Mouse (Mus musculus): ENCODE results near the gene Tsnax. TPM values are rescaled to one million over a fixed set of nuclear protein-coding genes. Genes with fewer than 3 reads are reported as not detected.
A peak's percentile ranks its signal among the peaks of the same experiment; 100 is the strongest.

The Tsnax gene
- 138 and 140 TPM in 2 replicates for polyA plus RNA-seq (2016; fragmentation: Nextera tagmentation; extraction: Ambion mirVana)

- H3K27ac ChIP-seq = peak within 1 kb of the TSS; percentile 82
- peak; percentile 95 for ATAC-seq (ENCODE audit: insufficient number of reproducible peaks, insufficient read depth, low FRiP score, low TSS enrichment)
- peak within 1 kb of the TSS; percentile 88 for H3K4me2 ChIP-seq (replicated peaks)
- peak within 1 kb of the TSS; percentile 87 for H3K9ac ChIP-seq
- H3K4me1 ChIP-seq = peaks cover 7% of the 10 kb centered on the region
- H3K4me3 ChIP-seq = peak within 1 kb of the TSS; percentile 94
- H3K9me3 ChIP-seq = no peaks in the 10 kb centered on the region
- peaks cover 27% of the 10 kb centered on the region for H3K36me3 ChIP-seq
- no peaks in the 10 kb centered on the region for H3K27me3 ChIP-seq
- 3% methylated on average over 69 of the region's 84 CpGs for WGBS
These were observed at the start of gene Tsnax for GRCm38 (mm10) chr8:125012695-125013627. Tsnax (plus strand) TSS chr8:125012997.

DNA sequence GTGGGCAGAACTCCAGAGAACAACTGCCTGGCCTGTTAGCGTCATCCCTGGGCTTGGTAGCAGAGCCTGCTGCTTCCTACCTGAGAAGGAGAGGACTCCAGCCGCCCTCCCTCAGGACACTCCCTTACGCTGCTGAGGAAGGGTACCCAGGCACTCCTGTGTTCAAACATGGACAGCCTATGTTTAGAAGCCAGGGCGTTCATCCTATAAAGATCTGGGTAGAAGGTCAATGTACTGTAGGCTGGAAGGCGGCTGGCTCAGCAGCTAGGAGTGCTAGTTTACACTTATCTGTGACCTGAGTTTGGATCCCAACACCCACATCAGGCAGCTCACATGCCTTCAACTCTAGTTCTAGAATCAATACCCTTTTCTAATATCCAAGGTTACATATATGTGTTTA is 49.6 kb upstream of the Tsnax start:
- Histone ChIP-seq H3K4me3 (no peak overlapping the region), H3K36me3 (no peaks in the 10 kb centered on the region), H3K9me3 (no peaks in the 10 kb centered on the region), H3K4me1 (peaks cover 13% of the 10 kb centered on the region; the same call in 1 of the 2 replicates), H3K27ac (no peak overlapping the region), H3K27me3 (no peaks in the 10 kb centered on the region), H3K9ac (no peak overlapping the region), H3K4me2 (replicated peaks) (no peak overlapping the region)
- no peak for ATAC-seq (ENCODE audit: insufficient number of reproducible peaks, insufficient read depth, low FRiP score, low TSS enrichment)
- WGBS = 92% methylated on average over 5 of the region's 5 CpGs

DNA sequence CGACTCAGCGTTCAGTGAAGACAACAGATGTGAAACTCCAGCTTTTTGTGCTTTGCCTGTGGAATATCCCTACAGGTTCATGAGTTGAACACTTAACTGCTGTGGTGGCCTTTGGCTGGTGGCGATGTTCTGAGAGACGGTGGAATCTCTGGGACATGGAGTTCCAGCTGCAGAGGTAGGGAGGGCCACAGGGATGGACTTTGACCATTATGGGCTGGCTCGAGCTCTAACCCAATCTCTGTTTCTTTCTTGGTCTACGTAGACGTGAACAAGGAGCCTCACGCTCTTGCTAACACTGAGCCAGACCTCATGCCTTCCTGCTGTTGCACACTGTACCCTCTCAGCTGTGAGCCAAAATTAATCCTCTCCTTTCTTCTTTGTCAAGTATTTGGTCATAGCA is 47.8 kb upstream of the Tsnax start:
- Histone ChIP-seq H3K27me3 (no peaks in the 10 kb centered on the region), H3K4me3 (no peak overlapping the region), H3K9me3 (no peaks in the 10 kb centered on the region), H3K27ac (no peak overlapping the region), H3K9ac (no peak overlapping the region), H3K4me1 (peaks cover 8% of the 10 kb centered on the region; the same call in 1 of the 2 replicates), H3K4me2 (replicated peaks) (no peak overlapping the region), H3K36me3 (no peaks in the 10 kb centered on the region)
- 91% methylated on average over 8 of the region's 8 CpGs for WGBS
- no peak for ATAC-seq (ENCODE audit: insufficient number of reproducible peaks, insufficient read depth, low FRiP score, low TSS enrichment)

GRCm38 (mm10) chr8:124970312-124970933 is 42.4 kb upstream of the Tsnax start:
- H3K4me2 ChIP-seq (replicated peaks) = no peak overlapping the region
- H3K9ac ChIP-seq = no peak overlapping the region
- H3K9me3 ChIP-seq = no peaks in the 10 kb centered on the region; the same call in 1 of the 2 replicates
- no peaks in the 10 kb centered on the region for H3K4me1 ChIP-seq
- no peaks in the 10 kb centered on the region for H3K36me3 ChIP-seq
- H3K4me3 ChIP-seq = no peak overlapping the region
- H3K27me3 ChIP-seq = no peaks in the 10 kb centered on the region
- no peak overlapping the region for H3K27ac ChIP-seq
- WGBS = 67% methylated on average over 6 of the region's 6 CpGs
- no peak for ATAC-seq (ENCODE audit: insufficient number of reproducible peaks, insufficient read depth, low FRiP score, low TSS enrichment)

DNA sequence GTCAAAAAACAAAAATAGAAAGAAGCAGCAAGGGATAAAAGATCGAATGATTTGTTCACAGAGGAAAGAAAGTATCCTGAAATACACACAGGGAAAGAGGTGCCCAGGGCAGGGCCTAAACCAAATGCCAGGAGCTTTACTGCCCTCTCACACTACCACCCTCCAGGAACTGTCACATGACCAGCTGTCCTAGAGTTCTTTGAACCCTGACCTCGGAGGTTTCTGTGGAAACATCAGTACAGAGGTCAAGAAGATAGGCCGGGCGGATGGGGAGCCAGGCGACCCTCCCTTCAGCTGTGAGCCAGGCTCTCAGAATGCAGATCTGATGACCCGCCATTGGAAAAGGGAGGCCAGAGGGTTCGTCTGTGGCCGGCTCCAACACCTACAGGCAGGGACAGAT is 39.6 kb upstream of the Tsnax start:
- H3K4me1 ChIP-seq = no peaks in the 10 kb centered on the region
- no peak overlapping the region for H3K4me2 ChIP-seq (replicated peaks)
- ATAC-seq (ENCODE audit: insufficient number of reproducible peaks, insufficient read depth, low FRiP score, low TSS enrichment) = no peak
- H3K4me3 ChIP-seq = no peak overlapping the region
- 73% methylated on average over 8 of the region's 8 CpGs for WGBS
- H3K27ac ChIP-seq = no peak overlapping the region
- H3K27me3 ChIP-seq = no peaks in the 10 kb centered on the region
- no peaks in the 10 kb centered on the region for H3K36me3 ChIP-seq
- no peaks in the 10 kb centered on the region; the same call in 1 of the 2 replicates for H3K9me3 ChIP-seq
- H3K9ac ChIP-seq = no peak overlapping the region

DNA sequence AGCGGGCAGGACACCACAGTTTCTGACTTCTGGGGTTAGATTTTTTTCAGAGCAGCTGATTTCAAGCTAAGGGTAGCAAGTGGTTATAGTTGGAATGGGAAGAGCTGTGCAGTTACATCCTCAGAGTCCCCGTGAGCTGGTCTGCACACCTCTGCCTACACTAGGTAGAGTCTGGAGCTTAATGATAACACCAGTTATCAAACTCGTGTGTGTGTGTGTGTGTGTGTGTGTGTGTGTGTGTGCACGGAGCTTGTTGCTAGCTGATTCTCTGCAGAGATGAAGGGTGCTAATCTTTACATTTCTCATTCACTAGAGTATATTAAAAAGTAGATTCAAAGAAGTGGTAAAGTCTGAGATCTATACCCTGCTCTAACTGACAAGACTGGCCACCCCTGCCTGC is 38.5 kb upstream of the Tsnax start:
- no peak overlapping the region for H3K4me2 ChIP-seq (replicated peaks)
- 78% methylated on average over 4 of the region's 4 CpGs for WGBS
- H3K36me3 ChIP-seq = no peaks in the 10 kb centered on the region
- no peak overlapping the region for H3K4me3 ChIP-seq
- H3K9me3 ChIP-seq = no peaks in the 10 kb centered on the region; the same call in 1 of the 2 replicates
- no peaks in the 10 kb centered on the region for H3K4me1 ChIP-seq
- no peaks in the 10 kb centered on the region for H3K27me3 ChIP-seq
- H3K27ac ChIP-seq = no peak overlapping the region
- no peak overlapping the region for H3K9ac ChIP-seq
- no peak for ATAC-seq (ENCODE audit: insufficient number of reproducible peaks, insufficient read depth, low FRiP score, low TSS enrichment)

DNA sequence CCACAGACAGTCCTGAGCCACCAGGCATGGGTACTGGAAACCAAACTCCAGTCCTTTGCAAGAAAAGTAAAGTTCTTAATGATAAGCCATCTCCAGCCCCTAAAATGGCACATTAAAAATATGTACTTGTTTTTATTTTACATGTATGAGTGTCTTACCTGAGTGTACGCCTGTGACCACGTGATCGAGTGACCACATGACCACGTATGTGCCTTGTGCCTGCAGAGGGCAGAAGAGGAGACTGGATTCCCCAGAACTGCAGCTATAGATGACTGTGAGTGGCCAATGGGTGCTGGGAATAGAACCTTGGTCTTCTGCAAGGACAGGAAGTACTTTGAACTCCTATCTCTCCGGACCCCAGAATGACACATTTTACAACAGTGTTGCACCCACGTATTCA is 36.6 kb upstream of the Tsnax start:
- H3K4me1 ChIP-seq = no peaks in the 10 kb centered on the region
- H3K36me3 ChIP-seq = no peaks in the 10 kb centered on the region
- no peak overlapping the region for H3K27ac ChIP-seq
- no peak overlapping the region for H3K4me2 ChIP-seq (replicated peaks)
- ATAC-seq (ENCODE audit: insufficient number of reproducible peaks, insufficient read depth, low FRiP score, low TSS enrichment) = no peak
- H3K27me3 ChIP-seq = no peaks in the 10 kb centered on the region
- H3K9me3 ChIP-seq = peaks cover 3% of the 10 kb centered on the region
- H3K9ac ChIP-seq = no peak overlapping the region
- no peak overlapping the region for H3K4me3 ChIP-seq
- WGBS = 90% methylated on average over 6 of the region's 6 CpGs

DNA sequence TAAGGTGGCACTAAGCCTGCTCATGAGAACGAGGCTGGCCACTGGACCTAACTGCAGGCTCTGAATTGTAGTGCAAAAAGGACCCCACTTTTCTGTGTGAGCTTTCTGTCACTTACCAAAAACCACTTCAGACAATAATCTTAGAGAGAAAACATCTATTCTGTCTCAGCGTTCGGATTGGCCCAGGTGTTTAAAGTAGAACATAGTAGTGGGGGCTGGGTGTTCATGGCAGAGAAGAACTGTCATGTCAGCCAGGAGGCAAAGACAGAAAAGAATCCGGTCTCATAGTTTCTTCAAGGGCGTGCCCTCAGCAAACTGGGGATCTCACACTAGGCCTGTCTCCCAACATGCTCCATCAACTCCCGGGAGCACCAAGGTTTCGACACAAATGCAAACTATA is 34.8 kb upstream of the Tsnax start:
- Histone ChIP-seq H3K9ac (no peak overlapping the region), H3K4me3 (no peak overlapping the region), H3K27me3 (no peaks in the 10 kb centered on the region), H3K9me3 (peaks cover 3% of the 10 kb centered on the region; the same call in 1 of the 2 replicates), H3K4me2 (replicated peaks) (no peak overlapping the region), H3K27ac (no peak overlapping the region), H3K36me3 (no peaks in the 10 kb centered on the region), H3K4me1 (no peaks in the 10 kb centered on the region)
- 85% methylated on average over 7 of the region's 7 CpGs for whole genome bisulfite sequencing
- no peak for ATAC-seq (ENCODE audit: insufficient number of reproducible peaks, insufficient read depth, low FRiP score, low TSS enrichment)

DNA sequence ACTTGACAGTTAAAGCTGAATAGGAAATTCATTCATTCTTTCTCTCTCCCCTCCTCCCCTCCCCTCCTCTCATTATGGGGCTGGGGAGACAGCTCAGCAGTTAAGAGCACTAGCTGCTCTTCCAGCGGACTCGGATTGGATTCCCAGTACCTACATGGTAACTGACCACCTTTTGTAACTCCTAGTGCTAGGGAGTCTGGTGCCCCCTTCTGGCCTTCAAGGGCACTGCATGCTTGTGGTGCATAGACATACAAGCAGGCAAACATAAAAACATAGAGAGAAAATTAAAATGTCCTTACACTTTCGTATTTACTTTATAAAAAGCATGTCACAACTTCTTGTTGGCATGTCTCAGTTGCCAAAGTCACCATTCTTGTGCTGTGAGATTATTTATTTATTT is 32.8 kb upstream of the Tsnax start:
- Histone ChIP-seq H3K9ac (no peak overlapping the region), H3K27me3 (no peaks in the 10 kb centered on the region), H3K27ac (no peak overlapping the region), H3K4me3 (no peak overlapping the region), H3K9me3 (peaks cover 3% of the 10 kb centered on the region; the same call in 1 of the 2 replicates), H3K4me2 (replicated peaks) (no peak overlapping the region), H3K4me1 (no peaks in the 10 kb centered on the region), H3K36me3 (no peaks in the 10 kb centered on the region)
- no peak for ATAC-seq (ENCODE audit: insufficient number of reproducible peaks, insufficient read depth, low FRiP score, low TSS enrichment)
- WGBS = 95% methylated on average over 3 of the region's 3 CpGs

DNA sequence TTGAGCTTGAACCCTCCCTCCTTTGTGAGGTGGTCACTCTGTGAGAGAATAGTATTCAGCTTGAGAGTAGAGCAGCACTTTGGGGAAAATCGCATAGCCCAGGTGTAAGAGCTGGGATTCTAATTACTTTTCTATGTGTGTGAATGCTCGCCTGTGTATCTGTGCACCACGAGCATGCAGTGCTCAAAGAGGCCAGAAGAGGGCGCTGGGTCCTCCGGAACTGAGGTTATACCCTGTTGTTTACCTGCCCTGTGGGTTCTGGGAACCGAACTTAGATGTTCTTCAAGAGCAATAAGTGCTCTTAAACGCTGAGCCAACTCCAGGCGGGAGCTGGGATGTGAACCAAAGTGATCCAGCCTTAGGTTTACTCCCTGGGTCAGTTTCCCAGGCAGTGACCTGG is 32.0 kb upstream of the Tsnax start:
- peaks cover 3% of the 10 kb centered on the region; the same call in 1 of the 2 replicates for H3K9me3 ChIP-seq
- H3K27ac ChIP-seq = no peak overlapping the region
- no peak overlapping the region for H3K9ac ChIP-seq
- H3K4me3 ChIP-seq = no peak overlapping the region
- H3K4me2 ChIP-seq (replicated peaks) = no peak overlapping the region
- 83% methylated on average over 8 of the region's 8 CpGs for WGBS
- no peaks in the 10 kb centered on the region for H3K27me3 ChIP-seq
- ATAC-seq (ENCODE audit: insufficient number of reproducible peaks, insufficient read depth, low FRiP score, low TSS enrichment) = no peak
- no peaks in the 10 kb centered on the region for H3K36me3 ChIP-seq
- H3K4me1 ChIP-seq = no peaks in the 10 kb centered on the region

DNA sequence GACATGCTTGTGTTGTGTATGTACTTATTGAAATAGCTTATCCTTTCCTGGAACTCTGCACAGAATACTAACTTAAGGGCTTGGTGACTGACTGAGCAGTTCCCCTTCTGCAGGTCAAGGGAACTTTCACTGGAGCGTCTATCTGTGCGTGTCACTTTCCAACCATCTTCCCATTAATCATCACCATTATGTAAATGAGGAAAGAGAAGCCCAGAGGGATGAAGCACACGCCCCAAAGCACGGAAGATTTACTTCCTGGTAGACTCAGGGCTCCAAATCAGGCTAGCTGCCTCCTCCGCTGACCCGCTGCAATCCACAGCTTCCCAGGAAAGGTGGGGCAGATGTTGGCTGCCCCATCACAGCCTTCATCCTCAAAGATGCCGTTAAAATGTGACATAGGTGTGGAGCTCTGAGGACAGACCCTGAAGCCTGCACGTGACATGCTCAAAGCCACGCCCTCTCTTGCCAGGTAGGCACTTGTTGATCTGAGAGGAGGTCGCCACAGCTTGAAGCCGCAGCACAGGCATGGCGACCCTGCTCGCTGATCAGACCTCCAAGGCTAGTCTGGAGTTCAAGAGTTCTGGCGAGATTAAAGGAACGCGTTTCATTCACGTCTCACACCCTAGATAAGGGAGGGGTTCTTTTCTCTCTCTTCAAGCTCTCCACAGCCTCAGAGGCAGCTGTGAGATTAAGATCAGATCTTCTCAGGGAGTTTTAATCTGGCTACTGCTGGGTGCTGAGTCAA is 21.7 kb upstream of the Tsnax start:
- no peak overlapping the region for H3K9ac ChIP-seq
- no peak overlapping the region for H3K27ac ChIP-seq
- H3K9me3 ChIP-seq = no peaks in the 10 kb centered on the region
- no peaks in the 10 kb centered on the region for H3K36me3 ChIP-seq
- 13% methylated on average over 17 of the region's 17 CpGs for WGBS
- H3K4me2 ChIP-seq (replicated peaks) = peak overlapping the region; percentile 36
- H3K4me1 ChIP-seq = no peaks in the 10 kb centered on the region
- H3K4me3 ChIP-seq = no peak overlapping the region
- ATAC-seq (ENCODE audit: insufficient number of reproducible peaks, insufficient read depth, low FRiP score, low TSS enrichment) = no peak
- no peaks in the 10 kb centered on the region for H3K27me3 ChIP-seq

All from embryonic facial prominence, embryonic 12.5 days (tissue).